Mouse (Mus musculus): ENCODE measurements around the gene Tsc22d1. TPM values are rescaled to one million over a fixed set of nuclear protein-coding genes. Genes with fewer than 3 reads are reported as not detected.

The Tsc22d1 gene
- total and polyA plus RNA-seq, 2 experiments from 2014 or later, result 170 to 241 TPM

DNA sequence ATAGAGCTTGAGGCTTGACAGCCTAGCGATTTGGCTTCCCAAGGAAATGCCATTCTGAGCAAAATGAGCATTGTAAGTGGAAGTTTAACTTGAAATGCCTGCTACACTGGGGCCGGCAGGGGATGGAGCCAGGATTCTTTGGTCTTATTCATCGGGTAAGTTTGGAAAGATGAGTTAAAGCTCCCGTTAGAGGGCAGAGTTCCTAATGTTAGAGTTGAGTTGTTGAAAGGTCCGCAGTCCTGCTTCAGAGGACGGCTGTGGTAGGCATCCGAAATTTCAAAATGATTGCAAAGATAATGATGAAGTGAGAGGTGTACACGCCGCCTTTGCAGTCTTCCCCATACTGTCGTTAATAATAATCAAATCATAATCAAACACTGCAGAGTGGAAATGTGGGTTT is 27.4 kb downstream of the Tsc22d1 start:
- Histone ChIP-seq H3K27ac (ENCODE audit: low read depth) (no peak overlapping the region), H3K36me3 (replicated peaks; ENCODE audit: control insufficient read depth, insufficient read depth, low read length) (peaks cover 24% of the 10 kb centered on the region), H3K9ac (replicated peaks; ENCODE audit: low read depth, low read length) (no peak overlapping the region), H3K4me3 (ENCODE audit: low read depth, low read length) (no peak overlapping the region), H3K4me1 (ENCODE audit: control insufficient read depth, insufficient read depth) (no peaks in the 10 kb centered on the region), H3K9me3 (replicated peaks; ENCODE audit: control insufficient read depth, low read length) (no peaks in the 10 kb centered on the region), H3K4me2 (ENCODE audit: low read depth, low read length) (no peak overlapping the region), H3K27me3 (ENCODE audit: control insufficient read depth, insufficient read depth, low read length) (no peaks in the 10 kb centered on the region)
- DNase-seq (ENCODE audit: low spot score), result no peak
- no peak for ATAC-seq (ENCODE audit: insufficient read depth, low read depth)
- 81% methylated on average over 10 of the region's 10 CpGs for whole genome bisulfite sequencing
- TF ChIP-seq EP300 (IDR thresholded peaks at IDR 0.05; ENCODE audit: low read depth), result no peak
- no peak for TF ChIP-seq CTCF (IDR thresholded peaks at IDR 0.05; ENCODE audit: low read depth)

DNA sequence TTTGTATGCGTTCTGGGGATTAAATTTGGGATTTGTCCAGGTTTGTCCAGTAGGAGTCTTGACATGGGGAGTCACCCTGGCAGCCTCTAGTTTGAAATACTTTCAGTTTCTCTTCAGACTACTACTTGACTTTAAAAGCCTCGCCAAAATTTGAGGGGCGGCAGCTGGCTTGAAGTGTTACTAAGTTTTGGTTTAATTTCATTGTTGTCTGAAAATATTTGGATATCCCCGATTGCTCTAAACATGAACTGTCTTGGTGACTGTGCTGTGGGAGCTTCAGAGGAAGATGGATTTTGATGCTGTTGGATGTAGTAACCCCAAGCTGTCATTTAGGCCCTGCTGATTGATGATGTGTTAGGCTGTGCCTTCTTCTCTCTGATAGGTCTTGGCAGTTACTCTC is 34.2 kb downstream of the Tsc22d1 start:
- ATAC-seq (ENCODE audit: insufficient read depth, low read depth), result 0 out of 2 replicates have a peak, but pooled peaks have one; percentile 30
- Histone ChIP-seq H3K4me2 (ENCODE audit: low read depth, low read length) (peak overlapping the region; percentile 42; the same call in 1 of the 2 replicates), H3K9me3 (replicated peaks; ENCODE audit: control insufficient read depth, low read length) (no peaks in the 10 kb centered on the region), H3K9ac (replicated peaks; ENCODE audit: low read depth, low read length) (no peak overlapping the region), H3K27me3 (ENCODE audit: control insufficient read depth, insufficient read depth, low read length) (no peaks in the 10 kb centered on the region), H3K27ac (ENCODE audit: low read depth) (no peak overlapping the region; the same call in 1 of the 2 replicates), H3K4me1 (ENCODE audit: control insufficient read depth, insufficient read depth) (no peaks in the 10 kb centered on the region), H3K36me3 (replicated peaks; ENCODE audit: control insufficient read depth, insufficient read depth, low read length) (no peaks in the 10 kb centered on the region), H3K4me3 (ENCODE audit: low read depth, low read length) (no peak overlapping the region)
- TF ChIP-seq CTCF (IDR thresholded peaks at IDR 0.05; ENCODE audit: low read depth) (no peak), EP300 (IDR thresholded peaks at IDR 0.05; ENCODE audit: low read depth) (no peak)
- DNase-seq (ENCODE audit: low spot score), result peak; percentile 57
- 58% methylated on average over 4 of the region's 4 CpGs for WGBS

DNA sequence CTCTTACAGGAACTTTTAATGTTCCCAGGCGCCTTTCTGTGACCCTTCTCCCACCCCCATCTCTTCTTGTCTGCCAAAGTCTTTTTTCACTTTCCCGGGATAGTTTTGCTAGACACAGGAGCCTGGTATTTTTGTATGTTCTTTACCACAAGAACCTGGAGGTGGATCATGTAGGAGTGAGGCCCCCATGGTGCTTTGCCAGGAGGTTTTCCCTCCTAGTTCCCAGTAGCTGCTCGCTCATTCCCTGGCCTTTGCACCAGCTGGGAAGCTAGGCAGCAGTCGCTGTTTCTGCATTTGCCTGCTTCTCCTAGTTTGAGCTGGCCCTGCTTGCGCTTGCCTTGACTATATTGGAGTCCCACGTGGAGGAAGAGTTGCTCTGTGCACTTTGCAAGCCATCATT is 36.2 kb downstream of the Tsc22d1 start:
- no peaks in the 10 kb centered on the region for H3K36me3 ChIP-seq (replicated peaks; ENCODE audit: control insufficient read depth, insufficient read depth, low read length)
- ATAC-seq (ENCODE audit: insufficient read depth, low read depth) (no peak), DNase-seq (ENCODE audit: low spot score) (no peak)
- no peaks in the 10 kb centered on the region for H3K9me3 ChIP-seq (replicated peaks; ENCODE audit: control insufficient read depth, low read length)
- H3K4me3 ChIP-seq (ENCODE audit: low read depth, low read length), result no peak overlapping the region
- H3K27ac ChIP-seq (ENCODE audit: low read depth), result no peak overlapping the region
- no peaks in the 10 kb centered on the region for H3K4me1 ChIP-seq (ENCODE audit: control insufficient read depth, insufficient read depth)
- WGBS, result 69% methylated on average over 6 of the region's 6 CpGs
- no peak overlapping the region for H3K4me2 ChIP-seq (ENCODE audit: low read depth, low read length)
- no peak overlapping the region for H3K9ac ChIP-seq (replicated peaks; ENCODE audit: low read depth, low read length)
- no peaks in the 10 kb centered on the region for H3K27me3 ChIP-seq (ENCODE audit: control insufficient read depth, insufficient read depth, low read length)
- TF ChIP-seq CTCF (IDR thresholded peaks at IDR 0.05; ENCODE audit: low read depth), result no peak
- no peak for TF ChIP-seq EP300 (IDR thresholded peaks at IDR 0.05; ENCODE audit: low read depth)

DNA sequence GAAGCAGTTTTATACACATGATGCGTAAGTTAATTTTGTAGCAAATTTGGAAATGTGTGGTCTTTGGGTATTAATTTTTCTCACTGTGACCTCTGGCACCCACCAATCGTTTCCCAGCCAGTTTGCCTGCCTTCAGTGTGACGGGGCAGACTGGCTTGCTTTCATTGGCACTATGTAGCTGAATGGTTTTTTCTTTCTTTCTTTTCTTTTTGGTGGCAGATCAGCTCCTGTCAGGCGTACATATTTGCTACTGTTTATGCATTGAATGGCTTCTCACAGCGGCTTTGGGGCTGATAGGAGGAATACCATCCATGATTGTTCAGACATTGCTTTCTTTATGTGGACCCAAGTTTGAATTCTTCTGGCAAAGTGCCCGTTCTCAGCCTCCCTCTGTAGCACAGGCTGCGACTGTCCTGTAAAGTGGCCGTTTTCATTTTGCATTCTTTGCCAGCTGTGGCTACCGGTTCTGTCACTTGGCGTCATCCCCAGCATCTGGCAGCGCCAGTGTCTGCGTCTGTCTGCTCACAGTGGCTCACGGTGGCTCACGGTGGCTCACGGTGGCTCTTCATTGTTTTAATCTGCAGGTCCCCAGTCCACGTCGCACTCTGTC is 38.1 kb downstream of the Tsc22d1 start:
- Histone ChIP-seq H3K27me3 (ENCODE audit: control insufficient read depth, insufficient read depth, low read length) (no peaks in the 10 kb centered on the region), H3K9me3 (replicated peaks; ENCODE audit: control insufficient read depth, low read length) (no peaks in the 10 kb centered on the region), H3K4me2 (ENCODE audit: low read depth, low read length) (0 out of 2 replicates have a peak overlapping the region, but pooled peaks have one; percentile 3), H3K9ac (replicated peaks; ENCODE audit: low read depth, low read length) (no peak overlapping the region), H3K4me1 (ENCODE audit: control insufficient read depth, insufficient read depth) (no peaks in the 10 kb centered on the region), H3K36me3 (replicated peaks; ENCODE audit: control insufficient read depth, insufficient read depth, low read length) (no peaks in the 10 kb centered on the region), H3K27ac (ENCODE audit: low read depth) (no peak overlapping the region), H3K4me3 (ENCODE audit: low read depth, low read length) (no peak overlapping the region)
- TF ChIP-seq EP300 (IDR thresholded peaks at IDR 0.05; ENCODE audit: low read depth) (no peak), CTCF (IDR thresholded peaks at IDR 0.05; ENCODE audit: low read depth) (no peak)
- 62% methylated on average over 17 of the region's 17 CpGs for WGBS
- DNase-seq (ENCODE audit: low spot score), result no peak
- ATAC-seq (ENCODE audit: insufficient read depth, low read depth), result no peak

DNA sequence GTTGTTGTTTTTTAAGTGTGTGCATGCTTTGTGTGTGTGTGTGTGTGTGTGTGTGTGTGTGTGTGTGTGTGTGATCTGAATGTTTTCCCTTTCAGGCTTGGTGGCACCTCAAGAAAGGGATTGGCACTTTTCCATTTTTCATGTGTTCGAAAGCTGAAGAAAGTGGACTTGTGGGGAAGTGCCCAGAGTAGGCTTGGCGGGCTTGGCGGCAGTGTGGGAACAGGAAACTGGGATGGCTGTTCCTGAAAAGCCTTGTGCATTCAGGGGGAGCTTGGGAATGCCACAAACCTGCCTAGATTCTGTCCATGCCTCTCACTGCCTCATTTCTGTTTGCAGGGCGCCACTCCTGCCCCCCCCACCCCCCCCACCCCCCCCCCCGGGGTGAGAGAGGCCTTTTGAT is 39.9 kb downstream of the Tsc22d1 start:
- DNase-seq (ENCODE audit: low spot score), result no peak
- Histone ChIP-seq H3K4me3 (ENCODE audit: low read depth, low read length) (no peak overlapping the region), H3K9me3 (replicated peaks; ENCODE audit: control insufficient read depth, low read length) (no peaks in the 10 kb centered on the region), H3K27ac (ENCODE audit: low read depth) (no peak overlapping the region), H3K4me2 (ENCODE audit: low read depth, low read length) (no peak overlapping the region), H3K9ac (replicated peaks; ENCODE audit: low read depth, low read length) (no peak overlapping the region), H3K27me3 (ENCODE audit: control insufficient read depth, insufficient read depth, low read length) (no peaks in the 10 kb centered on the region), H3K4me1 (ENCODE audit: control insufficient read depth, insufficient read depth) (no peaks in the 10 kb centered on the region), H3K36me3 (replicated peaks; ENCODE audit: control insufficient read depth, insufficient read depth, low read length) (no peaks in the 10 kb centered on the region)
- 56% methylated on average over 5 of the region's 5 CpGs for WGBS
- TF ChIP-seq EP300 (IDR thresholded peaks at IDR 0.05; ENCODE audit: low read depth) (no peak), CTCF (IDR thresholded peaks at IDR 0.05; ENCODE audit: low read depth) (no peak)
- no peak for ATAC-seq (ENCODE audit: insufficient read depth, low read depth)

DNA sequence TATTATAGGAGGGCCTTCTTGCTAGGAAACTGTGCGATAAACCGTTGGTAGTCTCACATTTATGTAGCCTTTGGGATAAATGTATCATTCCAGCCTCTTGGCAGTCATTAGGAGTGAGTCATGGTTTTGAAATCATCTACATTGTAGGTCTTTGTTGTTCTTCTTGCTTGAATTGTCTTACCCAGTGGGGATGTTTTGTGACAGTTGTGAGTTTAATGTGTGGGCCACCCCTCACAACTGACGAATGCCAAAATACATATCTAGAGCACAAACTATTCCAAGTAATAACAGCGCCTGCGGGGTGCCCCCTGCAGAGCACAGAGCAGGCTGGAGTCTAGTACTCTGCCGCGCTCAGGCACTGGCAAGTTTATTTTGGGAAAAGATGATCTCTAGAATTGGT is 40.4 kb downstream of the Tsc22d1 start:
- Histone ChIP-seq H3K9ac (replicated peaks; ENCODE audit: low read depth, low read length) (no peak overlapping the region), H3K4me1 (ENCODE audit: control insufficient read depth, insufficient read depth) (no peaks in the 10 kb centered on the region), H3K27ac (ENCODE audit: low read depth) (no peak overlapping the region), H3K4me2 (ENCODE audit: low read depth, low read length) (no peak overlapping the region), H3K36me3 (replicated peaks; ENCODE audit: control insufficient read depth, insufficient read depth, low read length) (no peaks in the 10 kb centered on the region), H3K9me3 (replicated peaks; ENCODE audit: control insufficient read depth, low read length) (no peaks in the 10 kb centered on the region), H3K27me3 (ENCODE audit: control insufficient read depth, insufficient read depth, low read length) (no peaks in the 10 kb centered on the region), H3K4me3 (ENCODE audit: low read depth, low read length) (no peak overlapping the region)
- 62% methylated on average over 7 of the region's 7 CpGs for WGBS
- DNase-seq (ENCODE audit: low spot score), result peak; percentile 21
- ATAC-seq (ENCODE audit: insufficient read depth, low read depth), result no peak
- TF ChIP-seq CTCF (IDR thresholded peaks at IDR 0.05; ENCODE audit: low read depth) (no peak), EP300 (IDR thresholded peaks at IDR 0.05; ENCODE audit: low read depth) (no peak)
